Mouse (Mus musculus): ENCODE data around the gene Setd4.

The Setd4 gene

GRCm38 (mm10) chr16:93592711-93593110 lies 11.2 kb downstream of the Setd4 start:
- DNase-seq (ENCODE audit: low read depth in 2 of 2, low spot score in 2 of 2): no peak

GRCm38 (mm10) chr16:93591450-93592430 lies 12.1 kb downstream of the Setd4 start:
- no peak for DNase-seq (ENCODE audit: low read depth in 2 of 2, low spot score in 2 of 2)

GRCm38 (mm10) chr16:93590915-93591314 lies 12.9 kb downstream of the Setd4 start:
- no peak for DNase-seq (ENCODE audit: low read depth in 2 of 2, low spot score in 2 of 2)

- DNase-seq (ENCODE audit: low read depth in 2 of 2, low spot score in 2 of 2): no peak
Measured at GRCm38 (mm10) chr16:93588281-93588680, 15.6 kb downstream of the Setd4 start.

GRCm38 (mm10) chr16:93586382-93586781 lies 17.5 kb downstream of the Setd4 start:
- peak in 1 of 2 experiments; percentile 15 for DNase-seq (ENCODE audit: low read depth in 2 of 2, low spot score in 2 of 2)

- no peak for DNase-seq (ENCODE audit: low read depth in 2 of 2, low spot score in 2 of 2)
Measured at GRCm38 (mm10) chr16:93585703-93586205, 18.1 kb downstream of the Setd4 start.

- no peak for DNase-seq (ENCODE audit: low read depth in 2 of 2, low spot score in 2 of 2)
Measured at GRCm38 (mm10) chr16:93584976-93585702, 18.7 kb downstream of the Setd4 start.

GRCm38 (mm10) chr16:93581125-93581524 lies 22.7 kb downstream of the Setd4 start:
- no peak for DNase-seq (ENCODE audit: low read depth in 2 of 2, low spot score in 2 of 2)

- no peak for DNase-seq (ENCODE audit: low read depth in 2 of 2, low spot score in 2 of 2)
Measured at GRCm38 (mm10) chr16:93578346-93579005, 25.4 kb downstream of the Setd4 start.

GRCm38 (mm10) chr16:93576412-93577082 lies 27.3 kb downstream of the Setd4 start:
- DNase-seq (ENCODE audit: low read depth in 2 of 2, low spot score in 2 of 2): peak; percentile 83 to 87

- no peak for DNase-seq (ENCODE audit: low read depth in 2 of 2, low spot score in 2 of 2)
Measured at GRCm38 (mm10) chr16:93575574-93575973, 28.3 kb downstream of the Setd4 start.

- peak; percentile 38 to 65 for DNase-seq (ENCODE audit: low read depth in 2 of 2, low spot score in 2 of 2)
Measured at GRCm38 (mm10) chr16:93574521-93575191, 29.2 kb downstream of the Setd4 start.

- DNase-seq (ENCODE audit: low read depth in 2 of 2, low spot score in 2 of 2): no peak
Measured at GRCm38 (mm10) chr16:93573434-93573833, 30.4 kb downstream of the Setd4 start.

- DNase-seq (ENCODE audit: low read depth in 2 of 2, low spot score in 2 of 2): peak; percentile 28 to 54
Measured at GRCm38 (mm10) chr16:93572383-93572782, 31.5 kb downstream of the Setd4 start.

GRCm38 (mm10) chr16:93558499-93558898 lies 45.4 kb downstream of the Setd4 start:
- no peak for DNase-seq (ENCODE audit: low read depth in 2 of 2, low spot score in 2 of 2)

GRCm38 (mm10) chr16:93557646-93558045 lies 46.2 kb downstream of the Setd4 start:
- no peak for DNase-seq (ENCODE audit: low read depth in 2 of 2, low spot score in 2 of 2)

- peak; percentile 66 to 70 for DNase-seq (ENCODE audit: low read depth in 2 of 2, low spot score in 2 of 2)
Measured at GRCm38 (mm10) chr16:93552686-93553513, 51.0 kb downstream of the Setd4 start.

GRCm38 (mm10) chr16:93549287-93549686 lies 54.6 kb downstream of the Setd4 start:
- DNase-seq (ENCODE audit: low read depth in 2 of 2, low spot score in 2 of 2): no peak

GRCm38 (mm10) chr16:93548045-93548444 lies 55.8 kb downstream of the Setd4 start:
- no peak for DNase-seq (ENCODE audit: low read depth in 2 of 2, low spot score in 2 of 2)
